9 mouse cellular contexts compared by ENCODE assay signal in the genomic region with DNA sequence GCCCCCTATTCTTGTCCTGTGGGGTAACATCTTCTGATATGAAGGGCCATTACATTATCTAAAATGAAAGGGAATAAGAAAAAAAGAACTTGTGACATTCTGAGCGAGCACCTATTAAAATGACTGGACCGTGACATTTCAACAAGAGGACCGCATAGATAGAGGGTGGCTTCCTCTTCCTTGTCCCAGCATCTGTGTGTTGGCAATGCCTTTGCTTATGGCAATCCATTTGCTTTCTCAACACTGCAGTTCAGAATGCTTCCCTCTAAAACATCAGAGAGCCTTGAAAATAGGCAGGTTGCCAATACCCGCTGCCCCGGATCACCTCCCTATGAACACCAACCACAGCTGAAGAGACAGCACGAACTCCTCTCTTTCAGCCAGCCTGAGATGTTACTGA. TPM values are rescaled to one million over a fixed set of nuclear protein-coding genes. Genes with fewer than 3 reads are reported as not detected.
A peak's percentile ranks its signal among the peaks of the same experiment; 100 is the strongest.
DNase-seq lines count a peak whose midpoint lies in the region; ATAC-seq and TF ChIP-seq lines count a peak whose summit lies in the region.
"Had no signal": no experiment of that assay in that cellular context is flagged by ENCODE, and none has a peak within 500 bp of the region (broad histone marks: within the 10 kb centered on the region; RNA-seq: fewer than 3 reads in every experiment).

No protein-coding gene starts in this region.

- peak; percentile 56 for ATAC-seq in granulocyte monocyte progenitor cell, adult 5-6 weeks (replicated peaks; ENCODE audit: poor library complexity, severe bottlenecking)
- no peak for ATAC-seq in liver, embryonic 13.5 days (ENCODE audit: low read depth)
- ATAC-seq: Patski had no signal

- H3K4me1 ChIP-seq in liver, embryonic 13.5 days (replicated peaks) = peaks cover 33% of the 10 kb centered on the region

- H3ac ChIP-seq in myocyte (ENCODE audit: control insufficient read depth, insufficient read length) = no peak overlapping the region

- intact Hi-C loops in heart, postnatal 36 days (cut with DNase I) = no loop called here

- H3K9ac ChIP-seq in liver, embryonic 13.5 days = no peak overlapping the region

- DNase-seq in heart, adult 11 months = peak; percentile 75
- DNase-seq in heart, postnatal 36 days = no peak
- peak; percentile 41 to 62 for DNase-seq in adrenal gland, postnatal 36 days
- no peak for DNase-seq in liver, embryonic 13.5 days
- no peak for DNase-seq in urinary bladder, postnatal 10 days (ENCODE audit: low spot score)
- DNase-seq in ovary, adult 18-20 months (ENCODE audit: low spot score) = no peak

- no peaks in the 10 kb centered on the region for H3K9me3 ChIP-seq in liver, embryonic 13.5 days (replicated peaks)

- TF ChIP-seq POLR2A in myocyte (IDR thresholded peaks at IDR 0.05; ENCODE audit: insufficient read length, low read depth) = no peak

- H3K36me3 ChIP-seq in liver, embryonic 13.5 days = no peaks in the 10 kb centered on the region
- H3K36me3 ChIP-seq in myocyte (ENCODE audit: control insufficient read depth, insufficient read depth) = no peaks in the 10 kb centered on the region

- peaks cover 41% of the 10 kb centered on the region for H3K27me3 ChIP-seq in liver, embryonic 13.5 days
- H3K27me3 ChIP-seq in myocyte (ENCODE audit: control insufficient read depth, insufficient read depth, insufficient read length) = no peaks in the 10 kb centered on the region
- H3K27me3 ChIP-seq: Patski had no signal

- H3K4me3 ChIP-seq in liver, embryonic 13.5 days (replicated peaks) = peak overlapping the region; percentile 76
- H3K4me3 ChIP-seq in myocyte = peak overlapping the region; percentile 40

- 67% methylated on average over 6 of the region's 6 CpGs for WGBS in liver, embryonic 13.5 days (ENCODE audit: insufficient replicate concordance)

- H3K4me2 ChIP-seq in liver, embryonic 13.5 days = peak overlapping the region; percentile 96
- peak overlapping the region; percentile 92 for H3K4me2 ChIP-seq in myocyte (ENCODE audit: low read depth)

- no peak overlapping the region for H3K27ac ChIP-seq in liver, embryonic 13.5 days

- H3K79me2 ChIP-seq in myocyte (ENCODE audit: control insufficient read depth, insufficient read depth) = peaks cover 54% of the 10 kb centered on the region

TF ChIP-seq in myocyte, 11 proteins besides CTCF, POLR2A, EP300 and RAD21:
- no peak for TF ChIP-seq MYOD1 (IDR thresholded peaks at IDR 0.05; ENCODE audit: control insufficient read depth in 1 of 3, insufficient read length in 2 of 3, low read depth in 2 of 3)
- no peak for TF ChIP-seq TCF3 (IDR thresholded peaks at IDR 0.05; ENCODE audit: insufficient read length, low read depth)
- no peak for TF ChIP-seq CEBPB (IDR thresholded peaks at IDR 0.05; ENCODE audit: insufficient read depth, poor library complexity, severe bottlenecking)
- TF ChIP-seq REST (IDR thresholded peaks at IDR 0.05; ENCODE audit: insufficient read depth, insufficient read length) = no peak
- TF ChIP-seq SRF (IDR thresholded peaks at IDR 0.05; ENCODE audit: control insufficient read depth, insufficient read length, low read depth) = no peak
- TF ChIP-seq MAX (IDR thresholded peaks at IDR 0.05; ENCODE audit: low read depth) = no peak
- TF ChIP-seq USF1 (IDR thresholded peaks at IDR 0.05; ENCODE audit: low read depth) = no peak
- TF ChIP-seq TCF12 (IDR thresholded peaks at IDR 0.05; ENCODE audit: insufficient read depth, poor library complexity, severe bottlenecking) = no peak
- no peak for TF ChIP-seq E2F4 (IDR thresholded peaks at IDR 0.05; ENCODE audit: insufficient read depth)
- no peak for TF ChIP-seq POLR2AphosphoS2 (IDR thresholded peaks at IDR 0.05; ENCODE audit: insufficient read length, low read depth)
TF ChIP-seq in myocyte: peak in this region for 0.

RNA-seq across cellular contexts. Expression of a gene that starts 3.6 kb away (rescaled TPM):
- total RNA-seq in heart, postnatal 36 days (2021) = 10 to 100 TPM; 16.6 to 19.7 TPM
- total RNA-seq in adrenal gland, postnatal 36 days (2021) = 10 to 100 TPM; 31.2 to 39.4 TPM
- 136 and 157 TPM in 2 replicates for total RNA-seq in granulocyte monocyte progenitor cell, adult 5-6 weeks (2014; fragmentation: Nextera tagmentation)
- 193 and 259 TPM in 2 replicates for total RNA-seq in granulocyte monocyte progenitor cell, adult 5-6 weeks (2017)
- polyA plus RNA-seq in liver, embryonic 13.5 days (2015; fragmentation: Nextera tagmentation; extraction: Ambion mirVana) = 2.2 and 2.6 TPM in 2 replicates
- polyA plus RNA-seq in myocyte (2012; fragmentation: generic; extraction: Trizol) = 5.0 TPM

RNA-seq across cellular contexts. Expression of a gene that starts 44.0 kb away (rescaled TPM):
- not detected for total RNA-seq in heart, postnatal 36 days (2021)
- total RNA-seq in adrenal gland, postnatal 36 days (2021) = not detected
- total RNA-seq in granulocyte monocyte progenitor cell, adult 5-6 weeks (2014; fragmentation: Nextera tagmentation) = not detected in 2 replicates
- total RNA-seq in granulocyte monocyte progenitor cell, adult 5-6 weeks (2017) = not detected in 2 replicates
- not detected in 2 replicates for polyA plus RNA-seq in liver, embryonic 13.5 days (2015; fragmentation: Nextera tagmentation; extraction: Ambion mirVana)
- not detected for polyA plus RNA-seq in myocyte (2012; fragmentation: generic; extraction: Trizol)
- polyA plus RNA-seq: Patski had no signal

Comparison
In these comparisons a context has a peak if more than half of its experiments do, and no peak if none do; other contexts are left out.
1. DNase-seq: peak in heart, adult 11 months (single experiment) and adrenal gland, postnatal 36 days (2 of 2); none in heart, postnatal 36 days (0 of 2), liver, embryonic 13.5 days (single experiment), urinary bladder, postnatal 10 days (single experiment) and ovary, adult 18-20 months (single experiment).